Mouse (Mus musculus) B cell, adult 2 months (primary cell): ENCODE results near the gene Ptprg.
"Not testable (repeated sequence)": the region's sequence is repeated elsewhere in the genome, so short reads cannot be mapped to it uniquely, and the experiment has no call there.

ENCODE experiments used
- DNase-seq, 2 experiments: peaks; one replicate each; pipeline ENCODE4 v3.0.0; 2022

The Ptprg gene

DNA sequence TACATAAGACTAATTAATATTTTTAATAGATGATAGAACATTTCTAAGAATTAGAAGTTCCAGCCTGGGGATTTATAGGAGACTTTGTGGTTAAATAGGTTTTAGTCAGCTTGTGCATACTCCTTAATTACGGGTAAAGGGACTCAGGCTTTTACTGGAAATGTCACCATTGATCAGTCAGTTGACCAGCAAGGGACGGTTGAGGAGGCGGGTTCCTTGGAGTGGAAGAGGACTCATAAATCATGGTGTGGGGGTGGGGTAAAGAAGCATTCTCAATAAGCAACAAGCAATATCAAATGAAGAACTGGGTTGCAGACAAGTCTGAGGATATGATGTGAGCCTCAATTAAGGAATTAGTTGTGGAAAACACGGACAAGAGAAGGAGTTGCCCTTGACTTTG, 438.8 kb downstream of the Ptprg start:
- DNase-seq = no peak

DNA sequence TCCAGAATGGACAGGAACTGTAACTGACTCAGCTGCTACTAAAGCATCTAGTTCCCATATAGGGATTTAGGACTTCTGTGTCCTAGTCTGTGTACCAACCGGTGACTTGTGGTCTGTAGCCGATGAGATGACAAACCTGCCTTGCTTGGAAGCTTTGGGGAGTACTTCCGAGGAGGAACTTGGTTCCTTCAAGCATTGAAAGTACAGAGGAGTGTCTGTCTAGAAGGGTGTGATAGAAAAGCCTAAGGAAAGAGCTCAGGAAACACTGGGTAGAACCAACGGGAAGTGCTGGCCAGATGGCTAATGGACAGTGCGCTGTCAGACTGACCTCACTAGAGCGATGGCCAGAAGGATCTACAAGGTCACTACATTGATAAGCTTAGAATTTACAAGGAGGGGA, 439.2 kb downstream of the Ptprg start:
- DNase-seq = no peak

- no peak for DNase-seq
These were observed 444.2 kb downstream of the Ptprg start for GRCm38 (mm10) chr14:11997555-11997954.

DNA sequence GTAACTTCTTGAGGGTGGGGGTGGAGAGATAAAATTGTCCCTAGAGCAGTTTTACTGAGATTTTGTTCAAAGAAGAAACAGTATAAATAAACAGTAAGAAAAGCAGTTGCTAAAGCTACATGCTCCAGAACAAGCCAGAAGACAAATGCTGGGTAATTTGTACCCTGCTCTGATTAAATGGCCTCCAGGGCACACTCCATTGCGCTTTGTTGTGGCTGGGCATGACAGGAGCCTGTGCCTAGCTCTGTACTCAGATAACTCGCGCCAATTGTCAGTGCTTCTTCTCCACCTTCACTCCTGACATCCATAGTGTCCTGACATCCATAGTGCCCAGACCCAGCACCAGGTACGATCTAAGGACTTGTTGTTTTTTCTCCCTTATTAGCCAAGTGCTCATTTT, 445.1 kb downstream of the Ptprg start:
- DNase-seq = no peak

- no peak for DNase-seq
These were observed 450.7 kb downstream of the Ptprg start for GRCm38 (mm10) chr14:12004061-12004460.

GRCm38 (mm10) chr14:12011766-12012165, 458.4 kb downstream of the Ptprg start:
- no peak for DNase-seq

DNA sequence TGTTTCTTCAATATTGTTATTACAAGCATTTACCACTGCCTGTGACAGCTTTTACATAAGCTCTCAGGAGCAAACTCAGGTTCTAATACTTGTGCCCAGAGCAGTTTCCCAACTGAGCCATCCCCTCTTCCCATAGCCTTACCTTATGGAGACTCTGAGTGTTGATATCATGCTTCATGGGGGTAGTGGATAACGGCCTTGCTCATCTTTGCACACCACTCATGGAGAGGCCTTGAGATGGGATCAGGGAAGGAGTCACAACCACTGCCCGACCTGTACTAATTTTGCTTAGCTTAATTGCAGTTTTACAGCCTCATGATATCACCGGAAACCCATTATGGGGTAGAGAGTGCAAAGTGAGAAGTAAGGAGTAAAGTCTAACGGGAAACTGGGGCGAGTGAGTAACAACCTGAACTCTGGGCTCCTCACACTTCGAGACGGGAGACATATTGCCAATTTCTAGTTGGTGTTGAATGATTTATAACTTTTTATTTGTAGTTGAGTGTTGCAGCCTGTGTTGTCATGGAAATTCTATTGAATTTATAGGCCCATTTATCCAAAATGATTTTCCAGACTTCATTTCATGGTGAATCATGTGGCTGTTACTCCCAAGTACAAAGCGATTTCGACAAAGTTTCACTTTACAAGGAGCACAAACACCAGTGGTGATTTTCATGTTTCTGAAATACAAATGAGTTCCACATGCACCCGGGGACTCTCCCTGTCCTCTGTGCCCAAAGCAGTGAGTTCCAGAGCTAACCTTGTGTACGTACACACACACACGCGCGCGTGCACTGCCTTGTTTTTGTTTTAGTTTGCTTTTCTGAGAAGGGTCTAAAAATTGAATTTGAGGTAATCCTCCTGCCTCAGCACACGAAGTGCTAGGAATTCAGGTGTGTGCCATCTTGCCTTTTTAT, 472.7 kb downstream of the Ptprg start:
- no peak for DNase-seq

- no peak for DNase-seq
These were observed 473.9 kb downstream of the Ptprg start for GRCm38 (mm10) chr14:12027247-12027646.

- no peak for DNase-seq
These were observed 476.6 kb downstream of the Ptprg start for GRCm38 (mm10) chr14:12029926-12030325.

DNA sequence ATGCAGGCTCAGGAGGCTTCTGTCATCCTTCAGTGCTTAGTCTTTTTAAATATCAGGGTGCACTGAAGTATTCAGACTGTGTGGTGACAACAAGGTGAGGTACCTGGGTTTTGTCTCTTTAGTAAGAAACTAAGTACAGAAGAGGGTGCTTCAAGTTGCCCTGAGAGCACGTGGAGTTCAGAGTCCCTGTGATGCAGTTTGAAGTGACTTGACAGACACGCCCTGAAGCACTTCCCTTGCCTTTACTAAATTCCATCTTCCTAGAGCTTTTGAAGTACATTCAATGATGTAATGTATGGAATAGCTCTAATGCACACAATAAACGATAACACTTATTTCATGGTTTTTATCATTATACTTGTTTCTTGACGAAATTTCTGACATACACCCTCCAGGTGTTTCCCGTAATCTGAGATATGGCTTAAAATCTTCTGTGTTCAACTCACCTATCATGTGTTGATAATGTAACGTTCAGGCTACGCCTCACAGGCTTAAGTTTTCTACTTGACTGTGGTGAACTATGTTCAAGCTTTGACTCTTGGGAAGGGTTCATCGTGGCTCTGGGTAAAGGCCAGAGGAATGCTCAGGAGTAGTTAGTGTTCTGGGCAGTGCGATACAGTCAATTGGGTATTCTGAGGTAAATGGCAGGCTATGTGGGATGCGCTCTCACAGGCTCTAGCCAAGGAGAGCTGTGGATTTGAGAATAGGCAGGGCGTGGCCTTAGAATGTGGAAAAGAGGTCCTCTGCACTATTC, 483.4 kb downstream of the Ptprg start:
- no peak for DNase-seq

DNA sequence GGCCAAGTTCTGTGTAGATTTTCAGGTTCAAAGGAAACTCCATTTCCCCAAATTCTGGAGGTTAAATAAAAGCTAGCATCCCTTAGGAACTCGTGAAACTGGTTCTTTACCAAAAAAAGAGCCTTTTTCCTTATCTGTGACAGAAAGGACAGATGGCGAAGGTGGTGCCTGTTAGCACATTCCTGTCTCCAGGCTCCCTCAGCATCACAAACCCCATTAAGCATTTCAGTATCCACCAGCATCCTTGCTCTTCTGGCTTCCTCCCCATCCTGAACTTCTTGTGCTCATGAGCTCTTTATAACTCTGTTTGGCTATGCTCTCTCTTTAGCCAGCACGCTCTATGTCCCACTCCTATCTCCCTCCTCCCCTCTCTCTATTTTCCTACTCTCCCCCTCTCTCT, 486.4 kb downstream of the Ptprg start:
- DNase-seq = no peak

DNA sequence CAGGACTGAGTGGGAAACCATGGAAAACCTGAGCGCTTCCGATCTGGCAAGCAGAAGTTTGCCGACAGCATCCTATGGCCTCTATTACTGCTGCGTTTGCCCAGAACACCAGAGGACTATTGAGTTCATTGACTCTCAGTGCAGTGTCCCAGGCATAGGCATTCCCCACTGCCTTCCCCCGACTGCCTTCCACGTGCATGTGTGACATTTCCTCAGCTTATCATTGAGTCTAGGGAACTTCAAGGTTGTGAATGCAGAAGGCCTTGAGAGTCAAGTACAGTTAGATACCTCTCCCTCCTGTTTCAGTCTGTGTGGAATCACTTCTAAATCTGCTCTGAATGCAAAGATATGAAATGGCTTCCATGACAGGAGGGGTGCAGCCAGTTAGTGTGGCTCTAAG, 488.2 kb downstream of the Ptprg start:
- no peak for DNase-seq

GRCm38 (mm10) chr14:12046226-12046882, 493.0 kb downstream of the Ptprg start:
- DNase-seq = no peak

GRCm38 (mm10) chr14:12047637-12048036, 494.3 kb downstream of the Ptprg start:
- no peak for DNase-seq

DNA sequence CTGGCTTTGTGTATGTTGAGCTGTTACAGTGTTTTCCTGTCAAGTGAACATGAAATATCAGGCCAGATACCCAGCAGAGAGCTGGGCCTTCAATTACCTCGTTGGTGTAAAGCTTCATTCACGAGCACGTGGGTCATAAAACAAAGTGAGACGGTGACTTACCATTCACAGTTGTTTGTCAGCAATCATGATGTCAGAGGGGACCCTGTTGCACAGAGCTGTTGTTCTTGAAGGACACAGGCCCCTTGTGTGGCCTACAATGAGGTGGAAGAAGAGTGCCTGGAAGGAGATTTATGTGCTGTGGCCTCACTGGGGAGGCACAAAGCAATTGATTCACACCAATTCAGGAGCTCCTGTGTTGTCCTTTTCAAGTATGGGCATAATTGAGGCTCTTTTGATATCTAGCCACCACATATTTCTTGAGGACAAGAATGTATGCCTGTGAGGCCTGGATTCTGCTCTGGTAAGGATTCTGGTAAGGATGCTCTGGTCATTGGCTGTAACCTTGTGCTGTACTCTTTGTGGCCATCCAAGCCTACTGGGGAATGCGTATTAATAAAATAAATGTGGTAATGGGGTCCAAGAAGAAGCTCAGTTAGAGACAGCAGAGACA, 503.7 kb downstream of the Ptprg start:
- no peak for DNase-seq

DNA sequence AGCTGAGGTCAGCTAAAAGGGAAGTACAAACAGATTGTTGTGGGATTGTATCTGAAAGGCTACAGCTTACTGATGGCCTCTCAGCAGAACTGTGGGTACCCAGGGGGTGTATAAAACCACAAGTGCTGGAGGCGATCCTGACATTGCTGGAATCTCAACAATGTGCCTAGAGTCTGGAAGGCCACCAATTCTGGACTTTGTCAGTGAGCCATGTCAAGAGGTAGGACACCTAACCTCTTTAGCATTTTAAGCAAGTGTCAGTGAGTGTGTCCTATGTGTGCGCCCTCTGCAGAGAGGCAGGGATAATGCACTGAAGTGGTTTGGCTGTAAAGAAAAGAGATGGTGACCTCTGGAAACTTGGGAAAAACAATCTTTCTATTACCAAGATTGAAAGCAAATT, 504.5 kb downstream of the Ptprg start:
- DNase-seq = no peak

- no peak for DNase-seq
These were observed 505.8 kb downstream of the Ptprg start for GRCm38 (mm10) chr14:12059149-12059548.

- DNase-seq = not testable (repeated sequence)
These were observed 508.0 kb downstream of the Ptprg start for GRCm38 (mm10) chr14:12061313-12061712.

GRCm38 (mm10) chr14:12062628-12063360, 509.5 kb downstream of the Ptprg start:
- DNase-seq = no peak

- no peak for DNase-seq
These were observed 511.7 kb downstream of the Ptprg start for GRCm38 (mm10) chr14:12065001-12065400.

GRCm38 (mm10) chr14:12065736-12066135, 512.4 kb downstream of the Ptprg start:
- no peak for DNase-seq

GRCm38 (mm10) chr14:12069707-12070106, 516.4 kb downstream of the Ptprg start:
- DNase-seq = no peak
